Mouse (Mus musculus) kidney, adult 11 months (tissue): ENCODE results near the gene Xrcc1.
"Not testable (repeated sequence)": the region's sequence is repeated elsewhere in the genome, so short reads cannot be mapped to it uniquely, and the experiment has no call there.

ENCODE experiments used
- DNase-seq: peaks from one replicate; pipeline ENCODE4 v3.0.0; 2022

Gene Xrcc1

DNA sequence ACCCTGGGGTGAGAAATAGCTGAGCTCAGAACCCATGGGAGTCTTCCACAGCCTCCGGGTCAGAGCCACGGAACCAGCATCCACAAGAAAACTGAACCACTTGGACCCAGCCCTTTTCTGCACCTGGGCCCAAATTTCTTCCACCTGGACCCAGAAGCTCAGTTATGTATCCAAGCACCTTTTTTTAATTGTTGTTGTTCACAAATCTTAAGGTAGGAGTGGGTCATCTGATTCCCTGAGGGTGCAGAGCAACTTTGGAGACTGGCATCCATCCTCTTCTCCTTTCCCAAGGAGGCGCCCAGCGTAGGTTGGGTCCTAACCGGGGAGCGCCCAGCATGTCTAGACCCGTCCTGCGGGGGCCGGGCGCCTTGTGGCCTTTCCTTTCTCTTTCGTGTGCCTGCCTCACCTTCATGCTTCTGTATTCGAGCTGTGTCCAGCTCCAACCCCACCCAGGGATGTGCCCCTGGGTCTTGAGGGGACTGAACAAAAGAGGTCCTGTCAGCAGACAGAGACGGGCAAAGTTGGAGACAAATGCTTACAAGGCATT is at the start of gene Xrcc1, which contains the start of gene Pinlyp:
Xrcc1 (plus strand) TSS at position 222 of the 547 bp plus-strand sequence.
Pinlyp (minus strand) TSS at position 51 of the 547 bp plus-strand sequence.
- DNase-seq: no peak

DNA sequence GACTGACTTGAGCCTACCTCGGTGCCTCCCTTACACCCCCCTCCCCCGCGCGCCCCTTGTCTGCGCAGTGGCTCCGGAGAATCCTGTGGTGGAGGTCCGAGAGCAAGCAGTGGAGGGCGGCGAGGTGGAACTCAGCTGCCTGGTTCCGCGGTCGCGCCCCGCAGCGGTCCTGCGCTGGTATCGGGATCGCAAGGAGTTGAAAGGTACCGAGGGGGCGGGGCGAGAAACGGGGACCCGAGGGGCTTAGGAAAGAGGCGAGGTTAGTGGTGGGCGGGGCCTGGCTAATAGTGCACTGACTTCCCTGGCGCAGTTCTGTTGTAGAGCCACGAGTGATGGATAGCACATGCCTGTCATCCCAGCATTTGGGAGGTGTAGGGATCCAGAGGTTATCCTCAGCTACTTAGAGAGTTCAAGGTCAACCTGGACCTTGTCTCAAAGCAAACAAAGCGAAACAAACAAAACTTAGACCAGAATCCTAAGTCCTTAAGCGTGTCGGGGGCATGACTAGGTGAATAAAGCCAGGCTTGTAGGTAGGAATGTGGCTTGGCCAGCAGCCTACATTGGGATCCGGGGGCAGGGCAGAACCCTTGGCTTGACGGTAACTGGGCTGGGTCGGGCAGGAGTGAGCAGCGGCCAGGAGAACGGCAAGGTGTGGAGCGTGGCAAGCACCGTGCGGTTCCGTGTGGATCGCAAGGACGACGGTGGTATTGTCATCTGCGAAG is 46.1 kb upstream of the Xrcc1 start:
- peak; percentile 58 for DNase-seq

DNA sequence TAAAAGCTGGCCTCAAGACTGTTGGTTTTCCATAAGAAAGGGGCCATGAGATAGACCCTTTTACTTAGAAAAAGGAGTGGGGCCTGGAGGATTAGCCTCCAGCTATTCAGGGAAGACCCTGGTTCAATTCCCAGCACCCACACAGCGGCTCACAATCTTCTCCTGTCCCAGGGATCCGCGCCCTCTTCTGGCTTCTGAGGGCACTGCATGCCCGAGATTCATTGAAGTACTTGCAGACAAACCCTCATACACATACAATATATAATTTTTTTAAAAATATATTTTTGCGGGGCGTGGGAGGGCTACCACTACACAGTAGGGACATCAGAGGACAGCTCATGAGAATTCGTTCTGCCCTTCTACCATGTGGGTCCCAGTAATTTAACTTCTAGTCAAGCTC is 45.2 kb upstream of the Xrcc1 start:
- DNase-seq: no peak

DNA sequence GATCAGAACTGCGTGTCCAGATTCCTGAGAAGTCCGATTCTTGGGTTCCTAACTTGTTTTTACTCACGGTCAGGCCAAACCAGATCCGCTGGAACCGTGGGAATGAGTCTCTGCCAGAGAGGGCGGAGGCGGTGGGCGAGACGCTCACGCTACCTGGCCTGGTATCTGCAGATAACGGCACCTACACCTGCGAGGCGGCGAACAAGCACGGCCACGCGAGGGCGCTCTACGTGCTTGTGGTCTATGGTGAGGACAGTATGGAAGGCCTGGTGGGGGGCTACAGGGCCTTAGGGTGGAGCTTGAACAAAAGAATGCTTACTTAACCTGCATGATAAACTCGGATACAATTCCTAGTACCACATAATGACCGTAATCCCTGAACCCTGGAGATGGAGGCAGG is 44.6 kb upstream of the Xrcc1 start:
- DNase-seq: no peak

DNA sequence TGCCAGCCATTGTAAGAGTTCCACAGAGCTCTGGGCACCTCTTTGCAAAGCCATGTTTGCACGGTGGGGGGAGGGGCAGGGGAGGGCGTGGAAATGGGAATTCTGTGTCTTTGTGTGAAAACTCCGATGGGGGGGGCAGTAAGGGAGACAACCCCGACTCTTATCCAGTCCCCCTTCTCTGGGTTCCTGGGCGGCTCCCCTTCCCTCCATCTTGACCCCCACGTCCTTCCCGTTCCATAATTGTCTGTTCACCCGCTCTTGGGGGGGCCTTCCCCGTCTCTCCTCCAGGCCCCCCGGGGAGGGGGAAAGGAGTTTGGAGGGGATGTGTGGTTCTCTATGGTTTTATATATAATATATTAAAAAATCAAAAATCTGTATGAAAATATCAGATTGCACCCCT is 42.1 kb upstream of the Xrcc1 start:
- no peak for DNase-seq

DNA sequence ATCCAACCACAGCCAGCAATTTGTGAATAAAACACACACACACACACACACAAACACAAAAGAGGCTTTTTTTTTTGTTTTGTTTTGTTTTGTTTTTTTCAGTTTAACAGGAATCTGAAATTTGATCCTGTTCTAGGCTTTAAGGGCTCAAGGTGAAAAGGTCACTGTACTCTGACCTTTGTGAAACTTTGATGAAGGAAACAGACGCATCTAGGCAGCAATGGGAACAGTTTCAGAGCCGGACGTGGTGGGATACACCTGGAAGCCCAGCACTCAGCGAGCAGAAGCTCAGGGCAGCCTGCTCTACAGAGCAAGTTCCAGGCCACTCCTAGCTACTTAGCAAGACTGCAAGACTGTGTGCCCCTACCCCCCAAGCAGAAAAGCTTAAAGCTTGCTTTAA is 41.2 kb upstream of the Xrcc1 start:
- no peak for DNase-seq

DNA sequence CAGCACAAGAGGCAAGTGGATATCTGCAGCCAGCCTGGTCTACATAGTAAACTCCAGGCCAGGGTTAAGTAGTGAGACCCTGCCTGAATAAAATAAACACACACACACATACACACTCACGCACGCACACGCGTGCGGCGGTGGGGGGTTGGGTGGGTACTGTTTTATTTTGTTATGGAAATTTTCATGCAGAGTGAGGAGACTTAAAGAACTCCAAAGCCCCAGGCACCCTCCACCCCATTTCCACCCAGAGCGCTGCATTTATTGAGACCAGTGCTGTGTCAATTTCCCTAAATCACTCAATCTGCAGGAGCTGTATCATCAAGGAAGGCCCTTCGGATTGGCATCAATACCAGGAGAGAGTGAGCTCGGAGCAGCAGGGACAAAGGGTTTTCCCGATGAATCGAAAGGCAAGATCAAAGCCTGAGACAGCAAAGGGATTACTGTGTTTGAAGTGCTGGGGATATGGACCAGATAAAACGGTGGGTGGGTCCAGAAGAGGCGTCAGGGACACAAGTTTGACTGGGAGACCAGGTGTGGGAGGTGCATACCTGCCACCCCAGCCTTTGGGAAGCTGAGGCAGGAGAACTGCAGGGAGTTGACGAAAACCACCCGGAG is 40.5 kb upstream of the Xrcc1 start:
- DNase-seq: no peak

DNA sequence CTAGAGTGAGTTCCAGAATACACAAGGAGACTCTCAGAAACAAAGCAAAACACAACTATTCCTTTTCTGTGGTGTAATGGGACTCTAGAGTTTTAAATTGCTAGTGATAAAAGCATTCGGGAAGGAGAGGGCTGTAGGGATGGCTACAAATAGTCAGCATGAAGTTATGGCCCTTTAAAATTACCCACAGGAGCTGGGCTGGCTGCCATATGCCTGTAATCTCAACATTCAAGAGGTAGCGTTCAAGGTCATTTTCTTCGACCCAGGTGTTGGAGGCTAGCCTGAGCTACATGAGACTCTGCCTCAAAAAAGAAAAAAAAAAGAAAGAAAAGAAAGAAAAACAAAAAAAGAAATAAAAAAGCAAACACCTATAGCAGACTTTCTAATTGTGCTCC is 40.0 kb upstream of the Xrcc1 start:
- peak; percentile 49 for DNase-seq

DNA sequence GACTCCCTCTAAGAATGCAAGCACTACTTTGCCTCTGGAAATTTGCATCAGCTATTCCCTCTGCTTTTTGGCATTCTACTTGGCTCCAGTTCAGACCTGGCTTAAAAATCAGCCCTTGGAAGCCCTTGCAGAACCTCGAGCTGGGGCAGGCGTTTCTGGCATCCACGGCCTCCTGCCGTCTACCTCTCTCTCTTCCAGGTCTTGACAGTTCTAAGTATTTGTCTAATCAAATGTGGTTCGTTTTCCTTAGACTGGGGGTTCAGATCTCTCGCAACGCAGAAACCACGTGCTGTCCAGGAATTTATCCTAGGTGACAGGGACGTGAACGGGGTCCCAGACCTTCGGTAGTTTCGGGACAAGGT is 39.6 kb upstream of the Xrcc1 start:
- peak; percentile 76 for DNase-seq

DNA sequence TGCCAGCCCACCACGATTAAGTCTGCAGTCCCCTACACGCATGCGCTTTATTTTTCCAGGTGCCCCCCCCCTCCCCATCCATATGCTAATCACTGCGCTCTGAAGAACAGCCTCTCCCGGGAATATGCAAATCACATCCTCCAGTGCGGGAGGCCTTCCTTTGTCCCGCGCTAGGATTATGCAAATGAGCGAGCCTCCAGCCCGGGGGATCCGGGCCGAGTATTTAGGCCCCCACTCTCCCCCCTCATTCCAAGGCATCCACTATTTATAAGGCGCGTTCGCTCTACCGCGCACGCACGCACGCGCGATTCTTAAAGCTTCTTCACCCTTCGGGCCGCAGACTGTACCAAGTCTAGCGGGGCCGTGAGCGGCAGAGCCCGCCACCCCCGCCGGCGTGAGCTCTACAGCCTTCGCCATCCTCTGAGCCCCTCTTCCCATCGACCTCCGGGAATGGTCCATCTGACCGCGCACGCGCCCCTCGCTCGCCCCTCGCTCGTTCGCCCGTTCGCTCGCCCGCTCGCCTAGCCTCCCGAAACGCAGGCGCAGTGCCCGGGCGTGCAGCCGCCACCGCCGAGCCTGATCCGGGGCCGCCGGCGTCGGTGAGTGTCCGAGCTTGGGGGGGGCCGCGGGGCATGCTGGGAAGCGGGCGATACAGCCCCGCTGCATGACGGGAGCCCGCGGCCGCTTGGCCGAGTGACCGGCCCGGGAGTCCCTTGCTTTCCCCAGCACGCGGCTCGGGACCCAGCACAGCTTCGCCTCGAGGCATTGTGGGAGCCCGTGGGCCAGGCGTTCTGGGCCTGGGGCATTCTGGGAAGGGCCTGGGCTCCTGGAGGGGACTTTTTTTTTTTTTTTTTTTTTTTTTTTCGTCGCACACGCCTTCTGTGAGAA is 39.0 kb upstream of the Xrcc1 start, which contains the start of gene Zfp428:
Zfp428 (plus strand) TSS at position 169 of the 888 bp plus-strand sequence.
- DNase-seq: peak; percentile 80

DNA sequence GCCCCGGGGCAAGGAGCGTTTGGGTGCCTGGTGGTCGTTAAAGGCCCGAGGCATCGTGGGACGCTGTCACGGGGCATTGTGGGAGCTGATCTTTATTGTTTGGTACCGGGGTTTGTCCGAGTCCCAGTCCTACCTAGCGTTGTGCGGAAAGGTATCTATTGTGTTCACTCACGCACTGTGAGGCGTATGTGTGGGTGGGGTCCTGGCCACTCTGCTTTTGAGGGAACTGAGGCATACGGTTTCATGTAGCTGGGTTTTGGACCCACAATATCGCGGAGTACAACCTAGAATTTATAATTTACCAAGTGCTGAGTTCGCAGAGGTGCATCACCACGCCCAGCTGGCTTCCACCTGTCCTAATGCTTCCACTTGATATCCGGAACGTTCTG is 38.4 kb upstream of the Xrcc1 start:
- DNase-seq: peak; percentile 35

DNA sequence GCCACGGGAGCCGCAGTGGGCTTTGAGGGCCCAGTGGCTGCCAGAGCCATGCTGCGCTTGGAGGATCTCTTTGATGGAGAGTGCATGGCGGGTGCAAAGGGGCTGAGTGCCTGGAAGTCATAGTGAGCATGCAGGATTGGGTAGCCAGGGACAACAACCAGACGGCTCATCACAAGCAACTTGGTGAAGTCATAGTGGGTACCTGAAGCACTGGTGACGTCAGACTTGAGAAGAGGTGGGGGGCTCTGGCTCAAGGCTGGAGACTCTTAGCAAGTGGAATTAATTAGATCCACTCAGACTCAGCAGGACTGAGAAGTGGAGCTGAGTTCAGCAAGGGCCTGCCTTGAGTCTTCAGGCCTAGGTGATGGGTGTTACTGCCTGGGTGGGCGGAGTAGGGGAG is 33.7 kb upstream of the Xrcc1 start, which contains the start of gene AC161166.1:
AC161166.1 (minus strand) TSS at position 101 of the 400 bp plus-strand sequence.
- no peak for DNase-seq

DNA sequence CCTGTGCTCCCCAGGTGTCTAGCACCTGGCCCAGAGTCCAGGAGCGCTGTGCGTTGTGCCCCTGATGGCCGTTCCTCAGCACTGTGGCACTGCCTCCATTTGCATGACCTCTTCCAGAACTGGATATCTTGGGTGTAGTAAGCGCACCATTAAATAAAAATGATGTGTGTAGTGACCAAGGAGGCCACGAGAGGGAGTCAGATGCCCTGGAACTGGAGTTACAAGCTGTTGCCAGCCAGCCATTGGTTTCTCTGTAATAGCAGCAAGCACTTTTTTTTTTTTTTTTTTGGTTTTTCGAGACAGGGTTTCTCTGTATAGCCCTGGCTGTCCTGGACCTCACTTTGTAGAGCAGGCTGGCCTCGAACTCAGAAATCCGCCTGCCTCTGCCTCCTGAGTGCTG is 29.8 kb upstream of the Xrcc1 start:
- DNase-seq: not testable (repeated sequence)

DNA sequence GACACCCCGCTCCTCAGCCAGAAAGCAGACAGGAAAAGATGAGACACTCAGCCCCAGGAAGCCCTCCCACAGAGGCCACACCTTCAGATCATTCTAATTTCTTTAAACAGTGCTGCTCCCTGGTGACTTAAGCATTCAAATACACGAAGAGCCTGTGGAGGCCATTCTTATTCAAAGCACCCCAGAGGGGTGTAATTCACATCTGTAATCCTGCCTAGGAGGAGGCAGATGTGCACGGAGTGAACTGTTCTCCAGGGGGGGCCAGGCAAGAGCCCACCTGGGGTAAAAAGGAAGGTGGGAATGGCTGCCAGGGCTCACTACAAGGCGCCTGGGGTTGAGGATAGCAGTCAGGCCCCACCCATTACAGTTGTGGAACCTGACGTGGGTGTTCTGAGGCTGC is 29.0 kb upstream of the Xrcc1 start:
- no peak for DNase-seq

DNA sequence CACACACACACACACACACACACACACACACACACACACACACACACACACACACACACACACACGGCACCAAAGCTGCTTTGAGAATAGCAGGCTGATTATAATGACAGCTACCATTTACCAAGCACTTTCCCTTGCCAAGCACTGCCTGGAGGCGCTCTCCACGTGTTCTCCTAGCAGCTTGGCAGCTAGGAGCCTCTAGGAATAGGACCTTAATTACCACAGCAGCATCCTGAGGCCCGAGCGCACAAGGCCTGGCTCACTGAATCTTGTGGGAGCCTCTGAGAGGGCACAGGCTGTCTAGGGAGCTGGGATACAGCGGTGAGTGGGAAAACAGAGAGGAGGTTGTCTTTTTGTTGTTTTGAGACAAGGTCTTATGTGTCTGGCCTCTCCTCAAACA is 28.4 kb upstream of the Xrcc1 start:
- no peak for DNase-seq

DNA sequence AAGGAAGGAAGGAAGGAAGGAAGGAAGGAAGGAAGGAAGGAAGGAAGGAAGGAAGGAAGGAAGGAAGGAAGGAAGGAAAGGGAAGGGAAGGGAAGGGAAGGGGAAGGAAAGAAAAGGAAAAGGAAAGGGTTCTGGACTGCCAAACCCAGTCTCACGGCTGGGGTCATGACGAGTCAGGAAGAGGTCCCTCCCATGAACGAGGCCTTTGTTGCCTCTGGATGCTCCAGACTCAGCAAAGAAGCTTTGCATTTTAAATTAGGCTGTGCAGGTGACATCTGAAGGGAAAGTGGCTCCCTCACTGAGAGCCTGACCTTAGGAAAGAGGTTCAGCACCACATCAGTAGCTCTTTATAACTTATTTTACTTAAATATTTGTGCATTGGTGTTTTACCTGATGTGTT is 27.0 kb upstream of the Xrcc1 start:
- DNase-seq: no peak

DNA sequence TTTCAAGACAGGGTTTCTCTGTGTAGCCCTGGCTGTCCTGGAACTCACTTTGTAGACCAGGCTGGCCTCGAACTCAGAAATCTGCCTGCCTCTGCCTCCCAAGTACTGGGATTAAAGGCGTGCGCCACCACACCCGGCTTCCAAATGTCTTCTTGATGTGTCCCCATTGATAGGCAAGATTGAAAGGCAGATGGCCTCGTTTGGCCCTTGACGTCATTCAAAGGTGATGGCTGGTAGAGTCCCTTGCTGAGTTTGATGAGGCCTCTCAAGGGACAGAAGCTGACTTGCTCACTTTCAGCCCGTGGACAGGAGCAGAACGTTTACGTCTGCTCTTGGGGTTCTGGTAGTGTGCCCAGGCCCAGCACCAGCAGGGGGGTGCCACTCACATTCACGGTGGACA is 26.0 kb upstream of the Xrcc1 start:
- not testable (repeated sequence) for DNase-seq

DNA sequence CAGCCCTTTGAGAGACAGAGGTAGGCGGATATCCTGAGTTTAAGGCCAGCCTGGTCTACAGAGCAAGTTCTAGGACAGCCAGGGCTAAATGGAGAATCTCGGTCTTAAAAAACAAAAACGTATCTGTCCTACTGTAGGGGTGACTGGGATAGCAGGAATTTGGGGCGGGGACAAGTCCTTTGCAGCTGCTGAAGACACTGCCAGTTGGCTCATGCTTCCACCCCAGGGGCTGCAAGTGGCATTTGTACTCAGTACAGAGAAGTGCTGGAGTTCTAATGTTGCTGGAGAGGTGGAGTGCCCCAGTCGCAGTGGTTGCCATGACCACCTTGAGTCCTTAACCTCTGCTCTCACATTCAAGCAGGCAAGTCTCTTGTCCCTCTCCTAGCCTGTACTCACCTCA is 23.3 kb upstream of the Xrcc1 start:
- no peak for DNase-seq

DNA sequence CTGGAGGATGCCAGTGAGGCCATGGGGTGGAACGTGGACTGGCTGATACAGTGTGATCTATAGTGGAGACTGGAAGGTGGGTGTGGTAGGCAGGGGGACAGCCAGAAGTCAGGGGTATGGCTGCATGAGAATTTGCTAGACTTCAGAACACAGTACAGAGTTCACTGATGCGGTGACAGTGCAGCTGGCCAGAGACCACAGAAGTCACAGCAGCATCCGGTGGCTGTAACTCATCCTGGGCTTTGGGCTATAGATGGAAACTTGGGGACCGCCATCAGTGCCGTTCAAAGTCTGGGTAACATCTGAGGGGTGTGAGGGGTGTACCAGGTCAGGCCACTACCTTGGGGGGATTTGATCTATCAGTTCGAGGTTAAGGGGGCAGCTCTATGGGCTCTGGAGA is 22.4 kb upstream of the Xrcc1 start:
- DNase-seq: no peak

DNA sequence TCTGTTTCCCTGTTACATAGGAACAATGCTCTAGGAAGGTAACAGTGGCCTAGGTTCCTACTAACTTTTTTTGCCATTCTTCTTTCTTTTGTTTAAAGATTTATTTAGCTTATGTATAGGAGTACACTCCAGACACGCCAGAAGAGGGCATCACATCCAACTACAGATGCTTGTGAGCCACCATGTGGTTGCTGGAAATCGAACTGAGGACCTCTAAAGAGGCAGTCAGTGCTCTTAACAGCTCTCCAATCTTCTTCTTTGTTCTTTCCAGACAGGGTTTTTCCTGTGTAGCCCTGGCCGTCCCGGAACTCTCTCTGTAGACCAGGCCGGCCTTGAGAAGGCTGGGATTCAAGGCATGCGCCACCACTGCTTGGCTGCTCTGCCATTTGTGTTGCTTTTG is 21.1 kb upstream of the Xrcc1 start:
- no peak for DNase-seq

DNA sequence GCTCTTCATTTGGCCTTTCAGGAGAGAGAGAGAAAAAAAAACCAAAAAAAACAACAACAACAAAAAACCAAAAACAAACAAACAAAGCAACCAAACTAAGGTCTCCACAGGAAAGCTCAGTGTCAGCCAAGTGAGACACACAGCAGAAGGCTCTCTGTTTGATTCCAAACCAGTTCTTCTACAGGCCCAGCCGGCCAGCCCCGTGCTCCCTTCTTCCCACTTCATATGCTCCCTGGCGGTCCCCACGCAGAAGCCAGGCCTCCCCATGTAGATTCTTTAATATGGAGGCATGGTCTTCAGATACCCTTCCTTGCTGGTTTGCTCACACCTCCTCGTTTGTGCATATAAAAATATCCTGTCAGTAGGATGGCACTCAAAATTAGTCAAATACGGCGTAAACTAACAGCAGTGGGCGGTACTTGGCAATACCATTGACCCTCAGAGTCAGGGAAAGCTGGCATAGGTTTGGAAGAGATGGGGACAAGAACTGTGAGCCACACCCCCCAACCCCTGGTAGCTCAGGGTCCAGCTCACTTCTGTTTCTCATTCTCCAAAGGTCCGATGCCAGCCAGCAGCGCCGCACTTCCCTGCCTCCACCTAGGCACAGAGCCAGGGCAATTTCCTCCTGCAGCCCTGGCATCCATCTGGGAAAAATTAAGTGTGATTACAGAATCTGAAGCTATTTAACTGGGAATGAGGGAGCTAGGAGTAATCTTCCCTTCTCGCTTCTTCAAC is 20.2 kb upstream of the Xrcc1 start:
- no peak for DNase-seq

DNA sequence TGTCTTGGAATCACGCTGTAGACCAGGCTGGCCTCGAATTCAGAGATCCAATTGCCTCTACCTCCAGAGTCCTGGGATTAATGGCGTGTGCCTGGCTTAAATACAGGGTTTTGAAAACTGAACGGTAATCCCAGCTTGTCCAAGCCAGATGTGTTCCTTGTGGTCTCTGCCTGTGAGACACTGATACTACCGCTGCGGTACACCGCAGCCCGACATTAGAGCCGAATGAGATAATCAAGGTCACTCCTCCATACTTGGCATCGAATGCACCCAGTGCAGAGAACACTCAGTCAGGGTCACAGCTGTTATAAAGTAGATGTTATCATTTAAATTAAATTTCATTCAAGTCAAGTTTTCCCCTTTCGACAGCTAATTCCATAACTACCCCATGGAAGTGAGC is 17.2 kb upstream of the Xrcc1 start:
- no peak for DNase-seq

DNA sequence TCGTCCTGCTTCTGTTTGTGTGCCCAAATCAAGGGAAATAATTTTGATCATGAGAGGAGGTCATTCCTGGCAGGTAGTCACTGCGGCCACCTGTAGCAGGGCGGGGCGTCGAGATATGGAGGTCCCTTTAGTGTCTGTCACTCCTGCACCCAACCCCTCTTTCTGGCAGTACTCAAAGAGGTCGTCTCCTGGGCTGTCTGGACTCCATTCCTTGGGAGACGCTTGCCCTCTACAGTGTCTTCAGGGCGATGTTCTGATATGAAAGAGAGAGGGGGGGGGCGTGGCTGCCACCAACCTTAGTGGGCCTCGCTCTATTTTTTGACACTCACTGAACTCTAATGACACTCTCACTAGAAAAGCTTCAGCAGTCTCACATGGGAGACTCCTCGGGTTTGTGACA is 16.5 kb upstream of the Xrcc1 start:
- no peak for DNase-seq
